Comparison of ENCODE assay signal across 8 mouse cellular contexts in genomic region chr5:125057555-125058266, GRCm38 (mm10). TPM values are rescaled to one million over a fixed set of nuclear protein-coding genes. Genes with fewer than 3 reads are reported as not detected.
DNase-seq lines count a peak whose midpoint lies in the region; ATAC-seq and TF ChIP-seq lines count a peak whose summit lies in the region.

No protein-coding gene starts in this region.

- H3K4me3 ChIP-seq in embryonic facial prominence, embryonic 15.5 days (replicated peaks) = peak overlapping the region; percentile 33
- H3K4me3 ChIP-seq in heart, embryonic 15.5 days = peak overlapping the region; percentile 46
- H3K4me3 ChIP-seq in limb, embryonic 14.5 days (replicated peaks; ENCODE audit: low read length) = peak overlapping the region; percentile 21
- H3K4me3 ChIP-seq in midbrain, embryonic 15.5 days = peak overlapping the region; percentile 31

- peaks cover 30% of the 10 kb centered on the region for H3K36me3 ChIP-seq in embryonic facial prominence, embryonic 15.5 days
- peaks cover 5% of the 10 kb centered on the region; the same call in 1 of the 2 replicates for H3K36me3 ChIP-seq in heart, embryonic 15.5 days
- H3K36me3 ChIP-seq in limb, embryonic 14.5 days (ENCODE audit: control insufficient read depth, insufficient read depth, low read length) = peaks cover 43% of the 10 kb centered on the region
- no peaks in the 10 kb centered on the region for H3K36me3 ChIP-seq in midbrain, embryonic 15.5 days (replicated peaks)

- H3K27me3 ChIP-seq in embryonic facial prominence, embryonic 15.5 days = no peaks in the 10 kb centered on the region
- H3K27me3 ChIP-seq in heart, embryonic 15.5 days = no peaks in the 10 kb centered on the region
- no peaks in the 10 kb centered on the region for H3K27me3 ChIP-seq in limb, embryonic 14.5 days (ENCODE audit: control insufficient read depth, insufficient read depth, low read length)
- H3K27me3 ChIP-seq in midbrain, embryonic 15.5 days (replicated peaks) = no peaks in the 10 kb centered on the region

- peak; percentile 46 for DNase-seq in retina, embryonic 14.5 days (ENCODE audit: low spot score)
- DNase-seq in retina, postnatal 1 day = no peak
- no peak for DNase-seq in limb, embryonic 14.5 days (ENCODE audit: low spot score)
- no peak for DNase-seq in spleen, postnatal 36 days (ENCODE audit: low spot score in 2 of 2)
- DNase-seq in ovary, postnatal 10 days (ENCODE audit: low spot score) = no peak

- H3K4me2 ChIP-seq in embryonic facial prominence, embryonic 15.5 days (replicated peaks) = peak overlapping the region; percentile 48
- H3K4me2 ChIP-seq in heart, embryonic 15.5 days = peak overlapping the region; percentile 75
- H3K4me2 ChIP-seq in limb, embryonic 14.5 days (replicated peaks; ENCODE audit: low read depth, low read length, severe bottlenecking) = peak overlapping the region; percentile 53
- peak overlapping the region; percentile 62 for H3K4me2 ChIP-seq in midbrain, embryonic 15.5 days

- H3K9me3 ChIP-seq in embryonic facial prominence, embryonic 15.5 days (replicated peaks) = no peaks in the 10 kb centered on the region
- H3K9me3 ChIP-seq in heart, embryonic 15.5 days (replicated peaks) = no peaks in the 10 kb centered on the region
- no peaks in the 10 kb centered on the region for H3K9me3 ChIP-seq in limb, embryonic 14.5 days (ENCODE audit: control insufficient read depth, low read length)
- no peaks in the 10 kb centered on the region for H3K9me3 ChIP-seq in midbrain, embryonic 15.5 days

- peak overlapping the region; percentile 82 for H3K27ac ChIP-seq in embryonic facial prominence, embryonic 15.5 days (replicated peaks)
- peak overlapping the region; percentile 82 for H3K27ac ChIP-seq in heart, embryonic 15.5 days
- peak overlapping the region; percentile 73 for H3K27ac ChIP-seq in limb, embryonic 14.5 days (replicated peaks; ENCODE audit: low read depth, low read length)
- peak overlapping the region; percentile 70 for H3K27ac ChIP-seq in midbrain, embryonic 15.5 days

- TF ChIP-seq POLR2A in limb, embryonic 14.5 days (IDR thresholded peaks at IDR 0.05; ENCODE audit: borderline replicate concordance, extremely low read depth, insufficient read depth, insufficient read length) = no peak

- H3K4me1 ChIP-seq in embryonic facial prominence, embryonic 15.5 days = peaks cover 72% of the 10 kb centered on the region
- peaks cover 89% of the 10 kb centered on the region for H3K4me1 ChIP-seq in heart, embryonic 15.5 days (replicated peaks)
- peaks cover 42% of the 10 kb centered on the region for H3K4me1 ChIP-seq in limb, embryonic 14.5 days (ENCODE audit: control insufficient read depth, insufficient read depth, low read length)
- H3K4me1 ChIP-seq in midbrain, embryonic 15.5 days = peaks cover 49% of the 10 kb centered on the region

- no peak; the same call in 1 of the 2 replicates for ATAC-seq in embryonic facial prominence, embryonic 15.5 days (ENCODE audit: insufficient number of reproducible peaks, low FRiP score, low TSS enrichment, low read depth)
- peak; percentile 4; the same call in 1 of the 2 replicates for ATAC-seq in heart, embryonic 15.5 days (replicated peaks; ENCODE audit: insufficient number of reproducible peaks, insufficient read depth, low FRiP score, low read depth)
- ATAC-seq in limb, embryonic 14.5 days (ENCODE audit: low FRiP score, low read depth) = no peak
- ATAC-seq in midbrain, embryonic 15.5 days (replicated peaks) = peak; percentile 25; the same call in 1 of the 2 replicates

- no peak overlapping the region; the same call in 1 of the 2 replicates for H3K9ac ChIP-seq in embryonic facial prominence, embryonic 15.5 days
- peak overlapping the region; percentile 43 for H3K9ac ChIP-seq in heart, embryonic 15.5 days
- peak overlapping the region; percentile 48 for H3K9ac ChIP-seq in limb, embryonic 14.5 days (ENCODE audit: low read depth, low read length, severe bottlenecking)
- peak overlapping the region; percentile 42 for H3K9ac ChIP-seq in midbrain, embryonic 15.5 days

- WGBS in embryonic facial prominence, embryonic 15.5 days = 20% methylated on average over 29 of the region's 29 CpGs
- WGBS in heart, embryonic 15.5 days = 17% methylated on average over 29 of the region's 29 CpGs
- 17% methylated on average over 28 of the region's 29 CpGs for WGBS in limb, embryonic 14.5 days
- WGBS in midbrain, embryonic 15.5 days = 13% methylated on average over 29 of the region's 29 CpGs

RNA-seq across cellular contexts. Expression of gene Rflna, which starts 54.7 kb away (rescaled TPM):
- polyA plus RNA-seq in embryonic facial prominence, embryonic 15.5 days (2015; fragmentation: Nextera tagmentation; extraction: Ambion mirVana) = 22.1 and 24.0 TPM in 2 replicates
- polyA plus RNA-seq in heart, embryonic 15.5 days (2015; fragmentation: Nextera tagmentation; extraction: Ambion mirVana) = 1.3 and 2.3 TPM in 2 replicates
- polyA plus RNA-seq in limb, embryonic 14.5 days (2012; rRNA removed) = 107 and 154 TPM in 2 replicates
- polyA plus RNA-seq in limb, embryonic 14.5 days (2014; fragmentation: Nextera tagmentation; extraction: Ambion mirVana) = 47.4 and 55.8 TPM in 2 replicates
- polyA plus RNA-seq in midbrain, embryonic 15.5 days (2015; fragmentation: Nextera tagmentation; extraction: Ambion mirVana) = 6.7 and 7.9 TPM in 2 replicates

Comparison
In these comparisons a context has a peak if more than half of its experiments do, and no peak if none do; other contexts are left out.
1. ATAC-seq: peak in heart, embryonic 15.5 days (single experiment) and midbrain, embryonic 15.5 days (single experiment); none in embryonic facial prominence, embryonic 15.5 days (single experiment) and limb, embryonic 14.5 days (single experiment).
2. Peak in every context shown above with its lines, with median percentiles within 50 percentile points of each other: H3K27ac ChIP-seq, H3K4me2 ChIP-seq and H3K4me3 ChIP-seq.